Mouse (Mus musculus): ENCODE data around the gene Raver1. TPM values are rescaled to one million over a fixed set of nuclear protein-coding genes. Genes with fewer than 3 reads are reported as not detected.
A peak's percentile ranks its signal among the peaks of the same experiment; 100 is the strongest.
"Not testable (repeated sequence)": the region's sequence is repeated elsewhere in the genome, so short reads cannot be mapped to it uniquely, and the experiment has no call there.

The Raver1 gene
- polyA plus RNA-seq, 1 experiment from 2014 or later, result 64.5 TPM

DNA sequence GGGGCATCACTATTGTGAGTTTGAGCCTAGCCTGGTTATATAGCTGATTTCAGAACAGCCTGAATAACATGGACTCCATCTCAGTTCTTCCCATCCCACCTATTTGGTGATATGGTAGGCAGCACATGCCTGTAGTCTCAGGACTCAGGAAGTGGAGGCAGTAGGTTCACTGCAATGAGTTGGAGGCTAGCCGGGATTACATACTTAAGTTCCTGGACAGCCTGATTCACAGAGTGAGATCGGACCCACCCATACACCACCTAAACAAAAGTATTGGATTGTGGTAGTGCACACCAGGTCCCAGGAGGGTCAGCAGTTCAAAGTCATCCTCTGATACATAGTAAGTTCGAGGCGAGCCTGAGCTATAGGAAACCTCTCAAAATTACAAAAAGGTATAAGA is 19.2 kb downstream of the Raver1 start:
- H3K4me3 ChIP-seq (replicated peaks), result peak overlapping the region; percentile 85
- H3K9me3 ChIP-seq, result no peaks in the 10 kb centered on the region
- peak overlapping the region; percentile 87 for H3K27ac ChIP-seq
- peaks cover 18% of the 10 kb centered on the region for H3K36me3 ChIP-seq
- peak overlapping the region; percentile 80 for H3K9ac ChIP-seq
- peak overlapping the region; percentile 75 for H3K4me2 ChIP-seq (replicated peaks)
- WGBS, result 9% methylated on average over 4 of the region's 4 CpGs
- ATAC-seq, result peak; percentile 34
- H3K27me3 ChIP-seq (replicated peaks), result no peaks in the 10 kb centered on the region
- H3K4me1 ChIP-seq (replicated peaks), result 0 out of 2 replicates have a peak, but pooled peaks cover 6% of the 10 kb centered on the region

DNA sequence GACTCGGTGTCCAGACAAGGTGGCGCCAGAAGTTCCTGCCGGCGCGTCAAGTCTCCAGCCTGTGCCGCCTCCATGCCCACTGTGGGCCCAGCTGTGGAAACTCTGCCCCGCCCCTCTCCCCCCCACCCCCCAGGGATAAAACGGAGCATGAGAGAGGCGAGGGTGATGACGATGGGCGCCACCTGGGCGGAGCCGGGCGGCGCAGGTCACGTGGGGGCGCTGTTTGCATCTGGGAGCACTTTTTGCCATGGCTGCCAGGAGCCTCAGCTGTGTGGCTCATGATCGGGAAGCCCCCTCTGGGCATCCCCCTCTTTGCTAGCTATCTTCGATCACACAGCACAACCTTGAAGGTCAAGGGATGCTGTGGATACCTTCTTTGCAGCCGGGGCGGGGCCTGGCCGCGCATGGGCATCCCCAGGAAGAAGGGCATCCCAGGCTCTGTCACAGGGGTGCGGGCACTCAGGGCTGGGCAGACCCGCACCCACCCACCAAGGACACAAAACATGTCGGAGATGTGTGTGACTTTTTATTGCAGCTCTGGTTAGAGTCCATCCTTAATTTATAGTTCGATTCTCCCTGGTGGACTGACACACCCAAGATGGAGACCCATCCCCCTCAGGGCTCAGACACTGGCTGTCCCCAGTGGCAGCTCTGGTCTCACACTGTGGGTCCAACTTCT is 24.7 kb downstream of the Raver1 start, which contains the start of gene Zglp1:
Zglp1 (minus strand) TSS at position 88 of the 679 bp plus-strand sequence.
- H3K27me3 ChIP-seq (replicated peaks), result no peaks in the 10 kb centered on the region
- H3K9ac ChIP-seq, result no peak within 1 kb of the TSS
- no peaks in the 10 kb centered on the region for H3K4me1 ChIP-seq (replicated peaks)
- no peak for ATAC-seq
- no peaks in the 10 kb centered on the region for H3K9me3 ChIP-seq
- no peak within 1 kb of the TSS for H3K4me2 ChIP-seq (replicated peaks)
- no peak within 1 kb of the TSS for H3K4me3 ChIP-seq (replicated peaks)
- WGBS, result 83% methylated on average over 27 of the region's 27 CpGs
- H3K27ac ChIP-seq, result no peak within 1 kb of the TSS
- H3K36me3 ChIP-seq, result peaks cover 8% of the 10 kb centered on the region

DNA sequence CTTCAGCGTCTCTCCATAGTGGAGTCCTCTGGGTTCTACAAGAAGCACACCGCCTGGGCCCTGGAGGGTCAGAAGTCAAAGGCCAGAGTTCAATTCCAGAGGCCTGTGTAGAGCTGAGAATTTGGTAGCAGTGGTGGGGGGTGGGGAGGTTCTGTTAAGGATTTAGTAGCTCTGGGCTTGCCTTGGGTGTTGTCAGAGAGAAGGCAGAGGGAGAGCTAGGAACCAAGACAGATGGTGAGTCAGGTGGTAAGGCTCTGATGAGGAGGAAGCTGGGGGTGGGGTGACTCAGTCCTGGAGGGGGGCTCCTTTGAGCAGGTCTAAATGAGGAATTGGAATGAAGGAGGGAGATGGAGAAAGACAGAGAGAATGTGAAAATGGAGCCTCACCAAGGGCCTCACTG is 28.9 kb downstream of the Raver1 start:
- H3K27ac ChIP-seq, result no peak overlapping the region
- H3K4me3 ChIP-seq (replicated peaks), result no peak overlapping the region
- H3K4me2 ChIP-seq (replicated peaks), result no peak overlapping the region
- H3K9ac ChIP-seq, result no peak overlapping the region
- no peak for ATAC-seq
- WGBS, result 79% methylated on average over 2 of the region's 2 CpGs
- peaks cover 8% of the 10 kb centered on the region for H3K36me3 ChIP-seq
- H3K9me3 ChIP-seq, result no peaks in the 10 kb centered on the region
- H3K27me3 ChIP-seq (replicated peaks), result no peaks in the 10 kb centered on the region
- H3K4me1 ChIP-seq (replicated peaks), result no peaks in the 10 kb centered on the region

DNA sequence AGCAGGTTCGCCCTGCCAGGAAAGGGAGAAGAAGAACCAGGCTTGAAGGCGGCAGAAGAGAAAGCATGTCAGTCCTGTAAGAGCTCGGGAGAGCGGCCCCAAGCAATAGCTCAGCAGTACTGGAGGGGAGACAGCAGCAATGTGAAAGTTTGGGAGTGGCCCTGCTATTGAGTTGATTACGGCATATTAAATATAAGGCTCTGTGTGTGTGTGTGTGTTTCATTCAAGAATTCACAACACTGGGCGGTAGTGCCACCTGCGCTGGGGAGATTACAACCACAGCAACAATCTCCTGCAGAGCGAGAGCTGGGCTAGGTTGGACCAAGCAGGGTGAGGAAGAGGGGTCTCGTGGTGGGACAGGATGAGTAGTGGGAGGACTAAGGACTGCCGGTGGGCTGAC is 40.2 kb downstream of the Raver1 start:
- ATAC-seq, result no peak
- Histone ChIP-seq H3K4me2 (replicated peaks) (no peak overlapping the region), H3K36me3 (no peaks in the 10 kb centered on the region), H3K9me3 (no peaks in the 10 kb centered on the region), H3K4me1 (replicated peaks) (no peaks in the 10 kb centered on the region), H3K27ac (no peak overlapping the region), H3K9ac (no peak overlapping the region), H3K4me3 (replicated peaks) (no peak overlapping the region), H3K27me3 (replicated peaks) (no peaks in the 10 kb centered on the region)
- WGBS, result 61% methylated on average over 10 of the region's 10 CpGs

DNA sequence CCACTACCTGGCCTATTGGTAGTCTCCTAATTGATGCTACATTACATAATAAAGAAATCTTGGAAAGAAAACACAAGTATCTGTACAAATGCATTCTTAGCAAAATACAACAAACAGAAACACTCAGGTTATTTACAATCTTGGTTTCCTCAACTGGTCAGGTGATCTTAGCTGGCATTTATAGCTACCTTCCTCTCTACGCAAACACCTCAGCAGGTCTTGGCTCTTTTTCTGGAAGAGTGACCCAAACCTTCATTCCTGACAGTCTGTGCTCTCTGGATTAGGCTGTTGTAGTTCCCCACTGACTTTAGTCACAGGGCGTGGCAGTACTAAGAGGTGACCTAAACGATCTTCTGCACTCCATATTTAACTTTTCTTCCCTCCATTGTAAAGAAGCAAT is 46.6 kb downstream of the Raver1 start:
- H3K27me3 ChIP-seq (replicated peaks), result peaks cover 2% of the 10 kb centered on the region; the same call in 1 of the 2 replicates
- no peak overlapping the region for H3K4me3 ChIP-seq (replicated peaks)
- 72% methylated on average over 3 of the region's 3 CpGs for WGBS
- H3K4me2 ChIP-seq (replicated peaks), result no peak overlapping the region
- H3K27ac ChIP-seq, result no peak overlapping the region
- no peak overlapping the region for H3K9ac ChIP-seq
- no peaks in the 10 kb centered on the region for H3K4me1 ChIP-seq (replicated peaks)
- no peak for ATAC-seq
- no peaks in the 10 kb centered on the region for H3K36me3 ChIP-seq
- no peaks in the 10 kb centered on the region for H3K9me3 ChIP-seq

DNA sequence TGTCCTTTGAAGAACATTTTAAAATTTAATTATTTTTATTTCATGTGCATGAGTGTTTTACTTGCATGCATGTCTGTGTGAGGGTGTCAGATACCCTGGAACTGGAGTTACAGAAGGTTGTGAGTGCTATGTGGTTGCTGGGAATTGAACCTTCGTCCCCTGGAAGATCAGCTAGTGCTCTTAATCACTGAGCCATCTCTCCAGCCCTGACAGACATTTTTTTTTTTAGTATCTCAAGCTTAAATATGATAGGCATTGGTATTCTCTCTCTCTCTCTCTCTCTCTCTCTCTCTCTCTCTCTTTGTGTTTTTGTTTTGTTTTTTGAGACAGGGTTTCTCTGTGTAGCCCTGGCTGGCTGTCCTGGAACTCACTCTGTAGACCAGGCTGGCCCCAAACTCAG is 47.0 kb downstream of the Raver1 start:
- H3K9me3 ChIP-seq; H3K27me3 ChIP-seq (replicated peaks); H3K9ac ChIP-seq; H3K36me3 ChIP-seq; H3K4me1 ChIP-seq (replicated peaks); ATAC-seq; H3K4me3 ChIP-seq (replicated peaks); H3K4me2 ChIP-seq (replicated peaks); H3K27ac ChIP-seq: not testable (repeated sequence)
- WGBS, result 54% methylated on average over 1 of the region's 1 CpGs

DNA sequence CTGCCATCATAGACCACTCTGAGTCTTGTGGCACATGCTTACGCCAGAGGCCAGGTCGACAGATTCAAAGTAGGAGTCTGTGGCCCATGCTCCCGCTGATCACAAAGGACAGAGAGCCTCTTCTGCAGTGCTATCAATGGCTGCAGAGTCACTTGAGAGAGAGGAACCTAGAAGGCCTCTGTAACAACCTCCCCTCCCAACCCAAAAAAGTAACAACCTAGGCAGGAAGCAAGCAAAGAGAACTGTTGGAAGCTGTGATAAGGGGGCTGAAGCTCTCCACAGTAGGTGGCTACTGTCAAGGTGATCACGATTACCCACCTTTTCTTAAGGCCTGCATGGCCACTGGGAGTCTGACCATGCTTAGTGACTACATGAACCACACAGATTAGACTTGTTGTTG is 48.2 kb downstream of the Raver1 start:
- H3K4me3 ChIP-seq (replicated peaks), result no peak overlapping the region
- H3K9ac ChIP-seq, result no peak overlapping the region
- H3K27me3 ChIP-seq (replicated peaks), result peaks cover 7% of the 10 kb centered on the region
- no peak for ATAC-seq
- no peaks in the 10 kb centered on the region for H3K36me3 ChIP-seq
- 81% methylated on average over 4 of the region's 4 CpGs for WGBS
- H3K4me1 ChIP-seq (replicated peaks), result peaks cover under 1% of the 10 kb centered on the region; the same call in 1 of the 2 replicates
- no peaks in the 10 kb centered on the region for H3K9me3 ChIP-seq
- no peak overlapping the region for H3K27ac ChIP-seq
- H3K4me2 ChIP-seq (replicated peaks), result no peak overlapping the region

GRCm38 (mm10) chr9:21041308-21041707 is 50.5 kb downstream of the Raver1 start:
- no peaks in the 10 kb centered on the region for H3K9me3 ChIP-seq
- no peak overlapping the region for H3K27ac ChIP-seq
- no peak overlapping the region for H3K4me2 ChIP-seq (replicated peaks)
- H3K4me1 ChIP-seq (replicated peaks), result peaks cover 19% of the 10 kb centered on the region
- WGBS, result 34% methylated on average over 4 of the region's 4 CpGs
- no peak overlapping the region for H3K4me3 ChIP-seq (replicated peaks)
- no peak overlapping the region for H3K9ac ChIP-seq
- no peaks in the 10 kb centered on the region for H3K36me3 ChIP-seq
- no peak for ATAC-seq
- peaks cover 29% of the 10 kb centered on the region for H3K27me3 ChIP-seq (replicated peaks)

DNA sequence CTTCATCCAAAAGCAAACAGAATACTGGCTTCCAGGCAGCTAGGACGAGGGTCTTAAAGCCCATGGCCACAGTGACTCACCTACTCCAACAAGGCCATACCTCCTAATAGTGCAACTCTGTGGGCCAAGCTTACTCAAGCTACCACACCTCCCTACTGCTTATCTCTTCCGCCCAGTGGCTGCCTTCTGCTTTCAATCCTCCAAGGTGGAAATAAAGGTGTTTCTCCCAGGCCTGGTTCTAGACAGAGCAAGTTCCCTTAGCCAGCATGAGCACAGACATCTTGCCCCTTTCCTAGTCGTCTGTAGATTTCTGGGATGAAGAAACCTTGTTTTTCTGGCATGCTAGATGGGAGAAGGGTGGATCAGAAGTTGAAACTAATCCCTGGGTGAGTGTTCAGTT is 52.0 kb downstream of the Raver1 start:
- Histone ChIP-seq H3K27ac (no peak overlapping the region), H3K4me2 (replicated peaks) (no peak overlapping the region), H3K4me3 (replicated peaks) (no peak overlapping the region), H3K9me3 (no peaks in the 10 kb centered on the region), H3K4me1 (replicated peaks) (peaks cover 25% of the 10 kb centered on the region), H3K9ac (no peak overlapping the region), H3K36me3 (no peaks in the 10 kb centered on the region), H3K27me3 (replicated peaks) (peaks cover 45% of the 10 kb centered on the region)
- no peak for ATAC-seq
- 62% methylated on average over 3 of the region's 3 CpGs for WGBS

- no peaks in the 10 kb centered on the region for H3K9me3 ChIP-seq
- H3K27ac ChIP-seq, result no peak overlapping the region
- peak overlapping the region; percentile 84 for H3K4me2 ChIP-seq (replicated peaks)
- ATAC-seq, result no peak
- WGBS, result 2% methylated on average over 31 of the region's 31 CpGs
- H3K4me3 ChIP-seq (replicated peaks), result peak overlapping the region; percentile 36
- peaks cover 40% of the 10 kb centered on the region for H3K4me1 ChIP-seq (replicated peaks)
- H3K9ac ChIP-seq, result peak overlapping the region; percentile 41; the same call in 1 of the 2 replicates
- peaks cover 65% of the 10 kb centered on the region for H3K27me3 ChIP-seq (replicated peaks)
- no peaks in the 10 kb centered on the region for H3K36me3 ChIP-seq
These were observed 54.3 kb downstream of the Raver1 start for GRCm38 (mm10) chr9:21037481-21037891.

GRCm38 (mm10) chr9:21036666-21037065 is 55.1 kb downstream of the Raver1 start:
- peaks cover 73% of the 10 kb centered on the region for H3K27me3 ChIP-seq (replicated peaks)
- 6% methylated on average over 22 of the region's 22 CpGs for WGBS
- H3K4me3 ChIP-seq (replicated peaks), result peak overlapping the region; percentile 2; the same call in 1 of the 2 replicates
- peak overlapping the region; percentile 84; the same call in 1 of the 2 replicates for H3K4me2 ChIP-seq (replicated peaks)
- no peak overlapping the region for H3K9ac ChIP-seq
- H3K36me3 ChIP-seq, result no peaks in the 10 kb centered on the region
- peaks cover 48% of the 10 kb centered on the region for H3K4me1 ChIP-seq (replicated peaks)
- no peak for ATAC-seq
- H3K9me3 ChIP-seq, result no peaks in the 10 kb centered on the region
- H3K27ac ChIP-seq, result no peak overlapping the region

- Histone ChIP-seq H3K36me3 (no peaks in the 10 kb centered on the region), H3K4me1 (replicated peaks) (peaks cover 53% of the 10 kb centered on the region), H3K27ac (no peak overlapping the region), H3K9me3 (no peaks in the 10 kb centered on the region), H3K27me3 (replicated peaks) (peaks cover 74% of the 10 kb centered on the region), H3K9ac (no peak overlapping the region), H3K4me2 (replicated peaks) (no peak overlapping the region), H3K4me3 (replicated peaks) (no peak overlapping the region)
- ATAC-seq, result no peak
- WGBS, result 10% methylated on average over 20 of the region's 20 CpGs
These were observed 55.6 kb downstream of the Raver1 start for GRCm38 (mm10) chr9:21036161-21036560.

- Histone ChIP-seq H3K4me2 (replicated peaks) (no peak overlapping the region), H3K27ac (no peak overlapping the region), H3K9me3 (no peaks in the 10 kb centered on the region), H3K36me3 (no peaks in the 10 kb centered on the region), H3K4me3 (replicated peaks) (no peak overlapping the region), H3K9ac (no peak overlapping the region), H3K27me3 (replicated peaks) (peaks cover 74% of the 10 kb centered on the region), H3K4me1 (replicated peaks) (peaks cover 55% of the 10 kb centered on the region)
- WGBS, result 31% methylated on average over 9 of the region's 9 CpGs
- no peak for ATAC-seq
These were observed 56.2 kb downstream of the Raver1 start for GRCm38 (mm10) chr9:21035586-21035985.

Measured in intestine, embryonic 15.5 days (tissue).